Mouse (Mus musculus) limb, embryonic 14.5 days (tissue): Measurements from ENCODE around the gene Ajap1. TPM values are rescaled to one million over a fixed set of nuclear protein-coding genes. Genes with fewer than 3 reads are reported as not detected.

Source experiments
- ATAC-seq: fragments of 200-750 bp; cut with Nextera tagmentation; 2 replicates; pipeline ENCODE4 v1.8.0; 2017; ENCODE audit warnings: low read depth, moderate number of reproducible peaks, moderate TSS enrichment; ENCODE audit not compliant: low FRiP score
- DNase-seq: peaks from one replicate; pipeline ENCODE4 v3.0.0-alpha.2; 2015; ENCODE audit warnings: low spot score
- H3K27ac ChIP-seq: fragments of 300-500 bp; sonication (generic); replicated peaks from 2 replicates; pipeline ENCODE4 v1.5.1; 2014; ENCODE audit warnings: low read depth, mild to moderate bottlenecking, low read length, moderate library complexity, mixed read lengths
- H3K27me3 ChIP-seq: fragments of 300-500 bp; sonication (generic); 2 replicates; pipeline ENCODE4 v1.6.1; 2014; ENCODE audit warnings: low read length, mixed read lengths; ENCODE audit not compliant: control insufficient read depth, insufficient read depth
- H3K36me3 ChIP-seq: fragments of 300-500 bp; sonication (generic); 2 replicates; pipeline ENCODE4 v1.6.1; 2014; ENCODE audit warnings: mild to moderate bottlenecking, low read length, moderate library complexity, mixed read lengths; ENCODE audit not compliant: control insufficient read depth, insufficient read depth
- H3K4me1 ChIP-seq: fragments of 300-500 bp; sonication (generic); 2 replicates; pipeline ENCODE4 v1.6.1; 2014; ENCODE audit warnings: antibody characterized with exemption, low read length, mixed read lengths; ENCODE audit not compliant: control insufficient read depth, insufficient read depth
- H3K4me2 ChIP-seq: fragments of 300-500 bp; sonication (generic); replicated peaks from 2 replicates; pipeline ENCODE4 v1.6.1; 2014; ENCODE audit warnings: low read depth, mild to moderate bottlenecking, low read length, moderate library complexity; ENCODE audit not compliant: severe bottlenecking
- H3K4me3 ChIP-seq: fragments of 300-500 bp; sonication (generic); replicated peaks from 2 replicates; pipeline ENCODE4 v1.5.1; 2014; ENCODE audit warnings: low read length
- H3K9ac ChIP-seq: fragments of 300-500 bp; sonication (generic); 2 replicates; pipeline ENCODE4 v1.6.1; 2014; ENCODE audit warnings: mild to moderate bottlenecking, low read depth, low read length, moderate library complexity; ENCODE audit not compliant: severe bottlenecking
- H3K9me3 ChIP-seq: fragments of 300-500 bp; sonication (generic); 2 replicates; pipeline ENCODE4 v1.6.1; 2016; ENCODE audit warnings: low read length; ENCODE audit not compliant: control insufficient read depth
- POLR2A ChIP-seq: fragments of 200-500 bp; IDR thresholded peaks from 2 replicates; pipeline ENCODE4 v1.8.0; 2012; ENCODE audit warnings: inconsistent platforms, mild to moderate bottlenecking, moderate library complexity, borderline replicate concordance; ENCODE audit not compliant: insufficient read depth, insufficient read length; ENCODE audit errors: extremely low read depth
- WGBS: fragments of 180-500 bp; shearing (Covaris S2); extraction: QIAGEN DNeasy Blood & Tissue Kit; methylation state at CpG from one replicate; pipeline ENCODE4 v1.1.7; 2014; 5-methylcytosine and 5-hydroxymethylcytosine counted together
- polyA plus RNA-seq, 2 experiments: library from polyadenylated mRNA; depleted of rRNA in 1 of 2; stranded (reverse) in 1 of 2; unstranded in 1 of 2; fragments of >200 nt; fragmentation: Nextera tagmentation in 1 of 2; extraction: Ambion mirVana in 1 of 2; gene quantifications; 2 replicates each; pipeline versions ENCODE4 v1.2.1 to v1.2.3; 2012 to 2014

Gene Ajap1
- polyA plus RNA-seq, 2 experiments = 0.41 to 1.6 TPM

DNA sequence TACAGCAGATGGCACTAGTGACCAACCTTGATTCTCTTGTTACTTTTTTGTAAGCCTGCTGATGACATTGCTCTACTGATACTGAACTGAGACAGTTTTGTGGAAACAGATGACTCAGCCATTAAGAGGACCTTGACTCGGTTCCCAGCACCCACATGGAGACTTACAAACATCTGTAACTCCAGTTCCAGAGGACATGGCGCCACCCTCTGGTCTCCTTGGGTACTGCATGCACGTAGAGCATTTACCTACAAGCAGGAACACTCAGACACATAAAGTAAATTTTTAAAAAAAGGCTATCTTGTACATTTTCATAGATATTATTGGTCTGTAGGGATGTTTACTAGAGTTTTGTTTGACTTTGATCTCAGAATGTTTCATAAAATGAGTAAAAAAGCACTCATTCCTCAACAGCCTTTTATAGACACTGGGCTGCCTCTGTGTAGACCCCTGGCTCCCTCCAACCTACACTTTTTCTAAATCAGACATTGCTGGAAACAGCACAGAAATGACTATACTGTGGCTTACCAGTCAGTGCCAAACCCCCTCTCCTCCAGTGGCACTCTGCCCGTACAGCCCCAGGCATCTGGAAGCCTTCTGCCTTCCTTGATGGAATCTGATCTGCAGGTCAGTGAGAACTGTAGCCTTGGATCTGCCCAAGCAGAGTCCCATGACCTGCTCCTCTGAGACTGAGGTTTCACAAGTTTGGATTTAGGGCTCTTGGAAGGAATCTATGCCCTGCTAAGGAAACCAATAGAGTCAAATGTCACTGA is 8.9 kb downstream of the Ajap1 start:
- no peak for ATAC-seq
- H3K27me3 ChIP-seq = peaks cover 12% of the 10 kb centered on the region; the same call in 1 of the 2 replicates
- H3K36me3 ChIP-seq = no peaks in the 10 kb centered on the region
- no peak for DNase-seq
- no peak overlapping the region for H3K4me2 ChIP-seq
- H3K9ac ChIP-seq = no peak overlapping the region
- H3K4me3 ChIP-seq = no peak overlapping the region
- TF ChIP-seq POLR2A = no peak
- no peaks in the 10 kb centered on the region for H3K4me1 ChIP-seq
- 0 out of 2 replicates have a peak, but pooled peaks cover 6% of the 10 kb centered on the region for H3K9me3 ChIP-seq
- whole genome bisulfite sequencing = 71% methylated on average over 4 of the region's 4 CpGs
- H3K27ac ChIP-seq = no peak overlapping the region

GRCm38 (mm10) chr4:153469712-153470111 is 12.9 kb downstream of the Ajap1 start:
- Histone ChIP-seq H3K9ac (no peak overlapping the region), H3K4me2 (no peak overlapping the region), H3K4me1 (no peaks in the 10 kb centered on the region), H3K27me3 (no peaks in the 10 kb centered on the region), H3K4me3 (no peak overlapping the region), H3K9me3 (0 out of 2 replicates have a peak, but pooled peaks cover 6% of the 10 kb centered on the region), H3K36me3 (no peaks in the 10 kb centered on the region), H3K27ac (no peak overlapping the region)
- whole genome bisulfite sequencing = 85% methylated on average over 15 of the region's 15 CpGs
- ATAC-seq (no peak), DNase-seq (no peak)
- TF ChIP-seq POLR2A = no peak

- Histone ChIP-seq H3K4me1 (no peaks in the 10 kb centered on the region), H3K9ac (no peak overlapping the region), H3K27ac (no peak overlapping the region), H3K4me3 (no peak overlapping the region), H3K27me3 (no peaks in the 10 kb centered on the region), H3K4me2 (no peak overlapping the region), H3K36me3 (no peaks in the 10 kb centered on the region), H3K9me3 (no peaks in the 10 kb centered on the region)
- ATAC-seq (no peak), DNase-seq (no peak)
- TF ChIP-seq POLR2A = no peak
- 83% methylated on average over 15 of the region's 15 CpGs for WGBS
Measured at GRCm38 (mm10) chr4:153459934-153460333, 22.7 kb downstream of the Ajap1 start.

- ATAC-seq (no peak), DNase-seq (no peak)
- WGBS = 91% methylated on average over 9 of the region's 9 CpGs
Measured at GRCm38 (mm10) chr4:153459503-153459902, 23.1 kb downstream of the Ajap1 start.

GRCm38 (mm10) chr4:153458821-153459220 is 23.8 kb downstream of the Ajap1 start:
- H3K4me1 ChIP-seq = no peaks in the 10 kb centered on the region
- TF ChIP-seq POLR2A = no peak
- H3K4me2 ChIP-seq = no peak overlapping the region
- no peaks in the 10 kb centered on the region for H3K27me3 ChIP-seq
- no peak overlapping the region for H3K9ac ChIP-seq
- WGBS = 89% methylated on average over 15 of the region's 15 CpGs
- no peak overlapping the region for H3K4me3 ChIP-seq
- no peaks in the 10 kb centered on the region for H3K9me3 ChIP-seq
- H3K36me3 ChIP-seq = no peaks in the 10 kb centered on the region
- DNase-seq = no peak
- no peak for ATAC-seq
- H3K27ac ChIP-seq = no peak overlapping the region

More at GRCm38 (mm10) chr4:153459503-153459902, 23.1 kb downstream of the Ajap1 start:
- H3K4me3 ChIP-seq = no peak overlapping the region
- no peak overlapping the region for H3K4me2 ChIP-seq
- no peaks in the 10 kb centered on the region for H3K36me3 ChIP-seq
- H3K9ac ChIP-seq = no peak overlapping the region
- H3K4me1 ChIP-seq = no peaks in the 10 kb centered on the region
- no peak overlapping the region for H3K27ac ChIP-seq
- no peak for TF ChIP-seq POLR2A
- H3K27me3 ChIP-seq = no peaks in the 10 kb centered on the region
- no peaks in the 10 kb centered on the region for H3K9me3 ChIP-seq
